Mouse (Mus musculus): Measurements from ENCODE around the gene Arhgdig. TPM values are rescaled to one million over a fixed set of nuclear protein-coding genes. Genes with fewer than 3 reads are reported as not detected.

Gene Arhgdig
- total RNA-seq, 1 experiment, result 15.0 TPM

- H3K4me1 ChIP-seq (ENCODE audit: control insufficient read depth in 2 of 2, insufficient read depth in 2 of 2, low read length in 2 of 2, poor library complexity in 1 of 2), result peaks cover 6 to 51% of the 10 kb centered on the region in 2 experiments
- H3K9me3 ChIP-seq (ENCODE audit: control insufficient read depth, insufficient read depth, low read depth, low read length), result no peaks in the 10 kb centered on the region
- no peak overlapping the region for H3K9ac ChIP-seq (ENCODE audit: insufficient read depth, low read depth, low read length, poor library complexity, severe bottlenecking)
- no peak for TF ChIP-seq HCFC1 (IDR thresholded peaks at IDR 0.05; ENCODE audit: borderline replicate concordance, insufficient read depth, low read length)
- no peak for TF ChIP-seq CHD2 (IDR thresholded peaks at IDR 0.05; ENCODE audit: low read depth, low read length)
- TF ChIP-seq MAFK (IDR thresholded peaks at IDR 0.05; ENCODE audit: insufficient read depth, low read depth, low read length), result no peak
- TF ChIP-seq ZC3H11A (IDR thresholded peaks at IDR 0.05; ENCODE audit: borderline replicate concordance, low read depth, low read length), result no peak
- TF ChIP-seq ZNF384 (IDR thresholded peaks at IDR 0.05; ENCODE audit: low read depth, low read length), result no peak
- no peak overlapping the region for H3K27ac ChIP-seq (ENCODE audit: insufficient read depth, low read depth, low read length, poor library complexity, severe bottlenecking)
- H3K4me3 ChIP-seq (ENCODE audit: insufficient read depth in 1 of 2, low read depth in 1 of 2, low read length in 2 of 2, poor library complexity in 1 of 2, severe bottlenecking in 1 of 2), result no peak overlapping the region
- no peak for DNase-seq (ENCODE audit: low read depth, low spot score)
- in situ Hi-C loops (cut with MboI; ENCODE audit: low sequenced_read_pairs in 2 of 2, unreplicated experiment in 2 of 2), result no loop called here
- peaks cover 2% of the 10 kb centered on the region; the same call in 1 of the 2 replicates for H3K36me3 ChIP-seq (ENCODE audit: control insufficient read depth, insufficient read depth, low read length, poor library complexity, severe bottlenecking)
These were observed 2.8 kb downstream of the Arhgdig start for GRCm38 (mm10) chr17:26204766-26205165.

GRCm38 (mm10) chr17:26203321-26203811 lies 4.2 kb downstream of the Arhgdig start:
- Histone ChIP-seq H3K4me1 (ENCODE audit: control insufficient read depth in 2 of 2, insufficient read depth in 2 of 2, low read length in 2 of 2, poor library complexity in 1 of 2) (peaks cover 6 to 51% of the 10 kb centered on the region in 2 experiments), H3K4me3 (ENCODE audit: insufficient read depth in 1 of 2, low read depth in 1 of 2, low read length in 2 of 2, poor library complexity in 1 of 2, severe bottlenecking in 1 of 2) (peak overlapping the region; percentile 68 to 70), H3K27ac (ENCODE audit: insufficient read depth, low read depth, low read length, poor library complexity, severe bottlenecking) (no peak overlapping the region), H3K9ac (ENCODE audit: insufficient read depth, low read depth, low read length, poor library complexity, severe bottlenecking) (peak overlapping the region; percentile 36; the same call in 1 of the 2 replicates), H3K36me3 (ENCODE audit: control insufficient read depth, insufficient read depth, low read length, poor library complexity, severe bottlenecking) (peaks cover 5% of the 10 kb centered on the region; the same call in 1 of the 2 replicates), H3K9me3 (ENCODE audit: control insufficient read depth, insufficient read depth, low read depth, low read length) (no peaks in the 10 kb centered on the region)
- in situ Hi-C loops (cut with MboI; ENCODE audit: low sequenced_read_pairs in 2 of 2, unreplicated experiment in 2 of 2), result no loop called here
- peak; percentile 26 for DNase-seq (ENCODE audit: low read depth, low spot score)
- no peak for TF ChIP-seq ZNF384 (IDR thresholded peaks at IDR 0.05; ENCODE audit: low read depth, low read length)
- TF ChIP-seq HCFC1 (IDR thresholded peaks at IDR 0.05; ENCODE audit: borderline replicate concordance, insufficient read depth, low read length), result no peak
- no peak for TF ChIP-seq MAFK (IDR thresholded peaks at IDR 0.05; ENCODE audit: insufficient read depth, low read depth, low read length)
- no peak for TF ChIP-seq CHD2 (IDR thresholded peaks at IDR 0.05; ENCODE audit: low read depth, low read length)
- TF ChIP-seq ZC3H11A (IDR thresholded peaks at IDR 0.05; ENCODE audit: borderline replicate concordance, low read depth, low read length), result no peak

- Histone ChIP-seq H3K36me3 (ENCODE audit: control insufficient read depth, insufficient read depth, low read length, poor library complexity, severe bottlenecking) (peaks cover 7% of the 10 kb centered on the region; the same call in 1 of the 2 replicates), H3K27ac (ENCODE audit: insufficient read depth, low read depth, low read length, poor library complexity, severe bottlenecking) (no peak within 1 kb of the TSS), H3K4me3 (ENCODE audit: insufficient read depth in 1 of 2, low read depth in 1 of 2, low read length in 2 of 2, poor library complexity in 1 of 2, severe bottlenecking in 1 of 2) (peak within 1 kb of the TSS; percentile 68 to 70), H3K9ac (ENCODE audit: insufficient read depth, low read depth, low read length, poor library complexity, severe bottlenecking) (peak within 1 kb of the TSS; percentile 36; the same call in 1 of the 2 replicates), H3K4me1 (ENCODE audit: control insufficient read depth in 2 of 2, insufficient read depth in 2 of 2, low read length in 2 of 2, poor library complexity in 1 of 2) (peaks cover 6 to 45% of the 10 kb centered on the region in 2 experiments), H3K9me3 (ENCODE audit: control insufficient read depth, insufficient read depth, low read depth, low read length) (no peaks in the 10 kb centered on the region)
- in situ Hi-C loops (cut with MboI; ENCODE audit: low sequenced_read_pairs in 2 of 2, unreplicated experiment in 2 of 2), result no loop called here
- TF ChIP-seq ZC3H11A (IDR thresholded peaks at IDR 0.05; ENCODE audit: borderline replicate concordance, low read depth, low read length), result no peak
- no peak for TF ChIP-seq CHD2 (IDR thresholded peaks at IDR 0.05; ENCODE audit: low read depth, low read length)
- TF ChIP-seq HCFC1 (IDR thresholded peaks at IDR 0.05; ENCODE audit: borderline replicate concordance, insufficient read depth, low read length), result no peak
- TF ChIP-seq MAFK (IDR thresholded peaks at IDR 0.05; ENCODE audit: insufficient read depth, low read depth, low read length), result no peak
- TF ChIP-seq ZNF384 (IDR thresholded peaks at IDR 0.05; ENCODE audit: low read depth, low read length), result no peak
- no peak for DNase-seq (ENCODE audit: low read depth, low spot score)
These were observed 4.8 kb downstream of the Arhgdig start, which contains the start of gene Rgs11 for GRCm38 (mm10) chr17:26202737-26203136. Gene Rgs11, plus strand, starts transcription at chr17:26202951.

GRCm38 (mm10) chr17:26201998-26202397 lies 5.6 kb downstream of the Arhgdig start:
- Histone ChIP-seq H3K9ac (ENCODE audit: insufficient read depth, low read depth, low read length, poor library complexity, severe bottlenecking) (no peak overlapping the region), H3K4me3 (ENCODE audit: insufficient read depth in 1 of 2, low read depth in 1 of 2, low read length in 2 of 2, poor library complexity in 1 of 2, severe bottlenecking in 1 of 2) (no peak overlapping the region), H3K4me1 (ENCODE audit: control insufficient read depth in 2 of 2, insufficient read depth in 2 of 2, low read length in 2 of 2, poor library complexity in 1 of 2) (peaks cover 6 to 38% of the 10 kb centered on the region in 2 experiments), H3K36me3 (ENCODE audit: control insufficient read depth, insufficient read depth, low read length, poor library complexity, severe bottlenecking) (peaks cover 11% of the 10 kb centered on the region; the same call in 1 of the 2 replicates), H3K9me3 (ENCODE audit: control insufficient read depth, insufficient read depth, low read depth, low read length) (no peaks in the 10 kb centered on the region), H3K27ac (ENCODE audit: insufficient read depth, low read depth, low read length, poor library complexity, severe bottlenecking) (no peak overlapping the region)
- TF ChIP-seq ZC3H11A (IDR thresholded peaks at IDR 0.05; ENCODE audit: borderline replicate concordance, low read depth, low read length), result no peak
- no peak for TF ChIP-seq HCFC1 (IDR thresholded peaks at IDR 0.05; ENCODE audit: borderline replicate concordance, insufficient read depth, low read length)
- TF ChIP-seq MAFK (IDR thresholded peaks at IDR 0.05; ENCODE audit: insufficient read depth, low read depth, low read length), result no peak
- TF ChIP-seq ZNF384 (IDR thresholded peaks at IDR 0.05; ENCODE audit: low read depth, low read length), result no peak
- TF ChIP-seq CHD2 (IDR thresholded peaks at IDR 0.05; ENCODE audit: low read depth, low read length), result no peak
- no peak for DNase-seq (ENCODE audit: low read depth, low spot score)
- in situ Hi-C loops (cut with MboI; ENCODE audit: low sequenced_read_pairs in 2 of 2, unreplicated experiment in 2 of 2), result no loop called here

All from ES-E14 (cell line).